Mouse (Mus musculus) embryonic facial prominence, embryonic 14.5 days (tissue): ENCODE measurements around the gene Tuba4a. TPM values are rescaled to one million over a fixed set of nuclear protein-coding genes. Genes with fewer than 3 reads are reported as not detected.

ENCODE experiments used
- ATAC-seq: fragments of 200-750 bp; cut with Nextera tagmentation; 2 replicates; pipeline ENCODE4 v1.8.0; 2017; ENCODE audit warnings: low read depth, moderate number of reproducible peaks, moderate TSS enrichment
- DNase-seq: peaks from one replicate; pipeline ENCODE4 v3.0.0-alpha.2; 2015; ENCODE audit warnings: low spot score
- H3K27ac ChIP-seq: fragments of 300-500 bp; sonication (generic); replicated peaks from 2 replicates; pipeline ENCODE4 v1.5.1; 2014; ENCODE audit warnings: low read depth, mild to moderate bottlenecking, low read length, moderate library complexity
- H3K27me3 ChIP-seq: fragments of 300-500 bp; sonication (generic); replicated peaks from 2 replicates; pipeline ENCODE4 v1.6.1; 2014; ENCODE audit warnings: low read length; ENCODE audit not compliant: control insufficient read depth, insufficient read depth
- H3K36me3 ChIP-seq: fragments of 300-500 bp; sonication (generic); 2 replicates; pipeline ENCODE4 v1.6.1; 2014; ENCODE audit warnings: low read length, mixed read lengths; ENCODE audit not compliant: control insufficient read depth, insufficient read depth
- H3K4me1 ChIP-seq: fragments of 300-500 bp; sonication (generic); 2 replicates; pipeline ENCODE4 v1.6.1; 2014; ENCODE audit warnings: antibody characterized with exemption, low read length; ENCODE audit not compliant: control insufficient read depth, insufficient read depth
- H3K4me2 ChIP-seq: fragments of 300-500 bp; sonication (generic); 2 replicates; pipeline ENCODE4 v1.6.1; 2014; ENCODE audit warnings: low read depth, mild to moderate bottlenecking, low read length, moderate library complexity, mixed read lengths
- H3K4me3 ChIP-seq: fragments of 300-500 bp; sonication (generic); 2 replicates; pipeline ENCODE4 v1.5.1; 2014; ENCODE audit warnings: low read depth, mild to moderate bottlenecking, low read length
- H3K9ac ChIP-seq: fragments of 300-500 bp; sonication (generic); 2 replicates; pipeline ENCODE4 v1.6.1; 2014; ENCODE audit warnings: low read depth, mild to moderate bottlenecking, low read length, moderate library complexity, mixed read lengths
- H3K9me3 ChIP-seq: fragments of 300-500 bp; sonication (generic); 2 replicates; pipeline ENCODE4 v1.6.1; 2016; ENCODE audit warnings: low read length; ENCODE audit not compliant: control insufficient read depth
- WGBS: fragments of 180-500 bp; shearing (Covaris S2); extraction: QIAGEN DNeasy Blood & Tissue Kit; methylation state at CpG from one replicate; pipeline ENCODE4 v1.1.7; 2014; 5-methylcytosine and 5-hydroxymethylcytosine counted together
- polyA plus RNA-seq: library from polyadenylated mRNA; unstranded; fragments of >200 nt; fragmentation: Nextera tagmentation; extraction: Ambion mirVana; gene quantifications from 2 replicates; pipeline ENCODE4 v1.2.1, GENCODE M21; 2014

The Tuba4a gene
- polyA plus RNA-seq, 1 experiment from 2014 or later = 76.1 TPM

DNA sequence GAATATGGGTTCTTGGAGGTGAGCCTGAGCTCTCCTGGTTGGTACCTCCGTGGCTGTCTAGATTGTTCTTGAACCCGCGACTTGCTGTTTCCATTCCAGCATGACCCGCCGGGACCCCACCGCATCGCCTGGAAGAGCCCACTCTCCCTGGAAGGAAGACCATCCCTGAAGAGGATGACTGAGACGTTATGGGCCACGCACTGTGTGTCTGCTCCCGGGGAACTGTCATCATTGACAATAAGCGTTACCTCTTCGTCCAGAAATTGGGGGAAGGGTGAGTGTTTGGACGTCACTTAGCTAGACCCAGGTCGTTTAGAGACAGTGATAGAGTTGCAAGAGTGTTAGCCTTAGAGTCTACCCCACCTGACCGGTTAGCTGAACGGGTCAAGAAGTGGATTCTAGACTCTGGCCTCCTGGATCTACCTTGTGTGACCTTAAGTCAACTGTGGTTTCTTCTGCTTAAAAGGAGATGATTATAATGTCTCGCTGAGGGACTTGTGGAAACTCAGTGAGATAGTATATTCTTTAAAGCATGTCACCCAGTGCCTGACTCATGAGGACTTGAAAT lies 8.4 kb downstream of the Tuba4a start:
- Histone ChIP-seq H3K9me3 (no peaks in the 10 kb centered on the region), H3K9ac (peak overlapping the region; percentile 94), H3K27ac (no peak overlapping the region), H3K4me3 (peak overlapping the region; percentile 80), H3K4me2 (peak overlapping the region; percentile 82), H3K27me3 (no peaks in the 10 kb centered on the region), H3K36me3 (peaks cover 40% of the 10 kb centered on the region), H3K4me1 (peaks cover 23% of the 10 kb centered on the region)
- DNase-seq (no peak), ATAC-seq (no peak)
- whole genome bisulfite sequencing = 15% methylated on average over 17 of the region's 17 CpGs

DNA sequence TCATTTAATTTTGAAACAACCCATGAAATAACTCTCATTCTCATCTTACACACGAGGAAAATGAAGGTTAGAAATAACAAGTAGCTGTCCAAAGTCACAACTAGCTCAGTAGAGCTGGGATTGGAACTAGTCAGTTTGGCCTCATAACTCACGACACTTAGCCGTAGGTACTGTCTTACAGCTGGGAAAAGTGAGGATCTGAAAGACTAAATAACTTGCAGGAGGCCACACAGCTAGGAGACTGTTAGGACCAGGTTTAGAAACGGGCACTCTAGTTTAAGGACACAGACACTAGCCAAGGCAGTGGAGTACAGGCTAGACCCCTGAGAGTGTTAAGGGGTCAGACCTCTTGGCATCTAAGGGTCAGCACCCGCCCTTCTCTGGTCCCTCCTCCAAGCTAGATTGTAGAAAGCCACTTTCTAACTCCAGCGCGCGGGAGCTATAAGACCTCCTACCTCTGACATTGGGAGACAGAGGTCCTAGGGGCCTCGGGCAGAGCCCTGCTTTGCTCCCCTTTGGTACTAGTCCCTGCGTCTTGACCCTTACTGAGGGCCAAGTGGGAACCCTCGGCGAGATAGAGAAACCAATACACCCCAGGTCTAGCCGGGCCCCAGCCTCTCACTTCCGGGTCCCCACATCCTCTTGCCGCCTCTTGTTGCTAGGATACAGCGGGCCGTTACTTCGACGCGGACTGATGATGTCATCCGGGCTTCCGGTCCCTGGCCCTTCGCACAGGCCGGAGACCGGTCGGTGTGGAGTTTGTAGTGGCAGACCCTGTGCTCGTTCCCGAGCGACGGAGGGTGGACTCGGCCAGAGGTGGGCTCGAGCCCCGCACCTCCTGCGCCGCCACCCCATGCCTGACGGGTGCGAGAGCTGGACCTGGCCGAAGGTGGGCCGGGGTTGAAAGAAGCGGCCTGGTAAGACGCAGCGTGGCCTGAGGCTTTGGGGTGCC lies 9.3 kb downstream of the Tuba4a start, which contains the start of the genes Glb1l and Stk16:
Gene Glb1l, minus strand, starts transcription at position 678 of the 952 bp plus-strand sequence.
Gene Stk16, plus strand, starts transcription at position 703 of the 952 bp plus-strand sequence.
- peak; percentile 95 for ATAC-seq
- Histone ChIP-seq H3K9ac (peak within 1 kb of the TSS; percentile 94), H3K4me2 (peak within 1 kb of the TSS; percentile 82), H3K27me3 (no peaks in the 10 kb centered on the region), H3K4me1 (peaks cover 23% of the 10 kb centered on the region), H3K9me3 (no peaks in the 10 kb centered on the region), H3K27ac (no peak within 1 kb of the TSS), H3K4me3 (peak within 1 kb of the TSS; percentile 80), H3K36me3 (peaks cover 33% of the 10 kb centered on the region)
- peak; percentile 97 for DNase-seq
- 6% methylated on average over 40 of the region's 42 CpGs for WGBS

DNA sequence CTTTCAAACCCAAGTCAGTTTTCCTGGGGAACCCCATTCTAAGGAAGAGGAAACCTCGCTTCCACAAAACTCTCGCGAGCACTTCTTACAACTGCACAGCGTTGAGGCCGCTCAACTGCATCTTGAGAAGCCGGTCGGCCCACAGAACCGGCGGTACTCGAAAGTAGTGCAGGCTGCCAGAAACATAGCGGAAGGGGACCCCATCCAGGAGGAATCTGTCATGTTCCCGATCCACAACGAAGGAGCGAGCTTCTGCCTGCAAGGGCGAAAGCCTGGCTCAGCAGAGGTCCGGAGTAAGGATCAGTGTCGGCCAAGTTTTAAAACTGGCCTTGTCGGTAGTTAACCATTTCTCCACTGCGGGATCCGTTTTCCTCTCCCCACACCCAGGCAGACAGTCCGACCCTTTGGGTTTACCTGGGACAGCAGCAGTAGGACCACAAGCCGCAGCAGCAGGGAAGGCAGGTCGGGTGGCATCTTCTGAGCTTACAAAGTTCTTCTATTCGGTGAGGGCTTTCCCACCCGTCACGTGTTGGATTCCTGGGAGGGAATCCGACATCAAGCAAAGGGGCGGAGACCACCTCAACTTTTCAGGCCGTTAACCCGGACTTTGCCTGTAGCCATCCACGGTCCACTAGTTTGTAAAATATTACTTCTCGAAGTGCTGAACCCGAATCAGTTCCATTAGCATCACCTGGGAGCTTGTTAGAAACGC lies 10.5 kb downstream of the Tuba4a start:
- Histone ChIP-seq H3K9ac (peak overlapping the region; percentile 76), H3K27ac (peak overlapping the region; percentile 63)
- WGBS = 14% methylated on average over 34 of the region's 34 CpGs

GRCm38 (mm10) chr1:75201236-75201635 lies 18.4 kb downstream of the Tuba4a start:
- ATAC-seq = no peak
- Histone ChIP-seq H3K36me3 (peaks cover 40% of the 10 kb centered on the region), H3K9me3 (no peaks in the 10 kb centered on the region), H3K9ac (no peak overlapping the region), H3K4me1 (no peaks in the 10 kb centered on the region), H3K27me3 (no peaks in the 10 kb centered on the region), H3K4me3 (no peak overlapping the region), H3K4me2 (no peak overlapping the region), H3K27ac (no peak overlapping the region)
- no peak for DNase-seq
- whole genome bisulfite sequencing = 72% methylated on average over 1 of the region's 1 CpGs

More for the DNA sequence above, 10.5 kb downstream of the Tuba4a start:
- Histone ChIP-seq H3K4me1 (peaks cover 23% of the 10 kb centered on the region), H3K4me3 (peak overlapping the region; percentile 53), H3K36me3 (peaks cover 20% of the 10 kb centered on the region), H3K27me3 (no peaks in the 10 kb centered on the region), H3K9me3 (no peaks in the 10 kb centered on the region), H3K4me2 (peak overlapping the region; percentile 82)
- DNase-seq (peak; percentile 74), ATAC-seq (no peak)

DNA sequence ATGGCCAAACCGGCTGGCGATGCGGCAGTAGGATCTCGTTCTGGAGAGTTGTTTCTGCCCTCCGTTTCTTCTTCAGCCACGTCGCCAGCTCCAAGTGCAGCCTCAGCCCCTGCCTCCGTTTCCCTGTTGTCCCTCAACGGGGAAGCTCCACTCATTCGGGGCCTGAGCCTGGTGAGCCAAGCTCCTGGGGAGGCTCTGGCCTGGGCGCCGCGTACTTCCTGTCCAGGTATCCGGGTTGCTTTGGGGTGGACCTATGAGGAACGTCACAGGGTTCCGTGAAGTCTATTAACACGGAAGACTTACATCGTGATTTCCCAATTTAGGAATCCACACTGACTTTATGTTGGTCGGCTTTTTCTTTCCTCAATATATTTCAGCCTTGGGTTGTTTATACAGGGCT lies 27.2 kb downstream of the Tuba4a start:
- Histone ChIP-seq H3K27me3 (no peaks in the 10 kb centered on the region), H3K36me3 (peaks cover 44% of the 10 kb centered on the region), H3K9me3 (no peaks in the 10 kb centered on the region), H3K4me1 (peaks cover 17% of the 10 kb centered on the region), H3K4me3 (peak overlapping the region; percentile 77), H3K9ac (peak overlapping the region; percentile 90), H3K4me2 (peak overlapping the region; percentile 90), H3K27ac (peak overlapping the region; percentile 94)
- peak; percentile 57 for DNase-seq
- whole genome bisulfite sequencing = under 1% methylated on average over 19 of the region's 19 CpGs
- peak; percentile 34; the same call in 1 of the 2 replicates for ATAC-seq

DNA sequence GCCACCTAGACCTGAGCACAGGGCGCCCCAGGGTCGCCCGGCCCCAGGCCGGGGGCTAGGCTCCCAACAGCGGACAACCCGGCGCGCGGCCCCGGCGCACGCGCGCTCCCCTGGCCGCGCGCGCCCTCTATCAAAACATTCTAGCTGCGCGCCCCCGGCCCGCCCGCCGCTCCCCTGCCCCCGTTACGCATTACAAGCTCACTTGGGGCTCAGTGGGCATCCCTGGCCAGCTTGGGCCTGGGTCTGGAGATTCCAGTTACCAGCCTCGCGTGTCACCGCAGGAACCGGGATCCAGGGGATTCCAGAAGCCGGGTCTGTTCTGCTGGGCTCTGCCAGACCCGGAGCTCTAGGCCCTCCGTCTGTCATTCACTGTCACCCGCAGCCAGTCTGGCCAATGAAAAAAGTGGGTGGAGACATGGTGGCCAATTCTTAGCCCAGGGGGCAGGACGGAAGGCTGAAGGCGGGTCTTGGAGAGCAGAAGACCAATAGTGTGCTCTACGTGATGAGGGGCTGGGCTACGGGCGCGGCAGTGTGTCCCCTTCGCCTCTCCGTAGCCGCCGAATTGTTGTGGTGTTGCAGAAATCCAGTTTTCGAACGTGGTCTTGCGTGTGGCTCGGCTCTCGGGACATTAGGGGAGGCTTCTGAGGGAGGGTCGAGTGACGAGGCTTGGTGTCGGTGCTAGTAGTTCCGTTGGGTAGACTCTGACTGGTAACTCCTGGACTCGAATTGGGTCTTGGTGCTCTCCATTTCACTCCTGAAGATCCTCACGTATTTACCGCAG lies 27.9 kb downstream of the Tuba4a start, which contains the start of the genes Ankzf1 and Atg9a:
Gene Ankzf1, plus strand, starts transcription at position 530 of the 781 bp plus-strand sequence.
Gene Atg9a, minus strand, starts transcription at position 575 of the 781 bp plus-strand sequence.
- Histone ChIP-seq H3K27me3 (no peaks in the 10 kb centered on the region), H3K9me3 (no peaks in the 10 kb centered on the region), H3K27ac (peak within 1 kb of the TSS; percentile 94), H3K4me3 (peak within 1 kb of the TSS; percentile 77), H3K9ac (peak within 1 kb of the TSS; percentile 90), H3K4me1 (peaks cover 17% of the 10 kb centered on the region), H3K36me3 (peaks cover 44% of the 10 kb centered on the region), H3K4me2 (peak within 1 kb of the TSS; percentile 91)
- 0% methylated on average over 32 of the region's 56 CpGs for WGBS
- ATAC-seq (peak; percentile 100), DNase-seq (peak; percentile 99)

- Histone ChIP-seq H3K9ac (peak overlapping the region; percentile 90), H3K27me3 (no peaks in the 10 kb centered on the region), H3K4me1 (peaks cover 17% of the 10 kb centered on the region), H3K4me2 (peak overlapping the region; percentile 91), H3K36me3 (peaks cover 44% of the 10 kb centered on the region), H3K27ac (peak overlapping the region; percentile 80), H3K9me3 (no peaks in the 10 kb centered on the region), H3K4me3 (peak overlapping the region; percentile 77)
- ATAC-seq = no peak
- WGBS = 38% methylated on average over 5 of the region's 5 CpGs
- no peak for DNase-seq
These were observed 28.4 kb downstream of the Tuba4a start for GRCm38 (mm10) chr1:75191258-75191621.
